Mouse (Mus musculus): ENCODE data around the gene Ankrd28.

The Ankrd28 gene

GRCm38 (mm10) chr14:31666931-31667705 is 163.3 kb downstream of the Ankrd28 start:
- no peak for DNase-seq (ENCODE audit: low read depth, low spot score)

- no peak for DNase-seq (ENCODE audit: low read depth, low spot score)
Observed at GRCm38 (mm10) chr14:31665566-31665940, 164.9 kb downstream of the Ankrd28 start.

- no peak for DNase-seq (ENCODE audit: low read depth, low spot score)
Observed at GRCm38 (mm10) chr14:31664903-31665565, 165.4 kb downstream of the Ankrd28 start.

- no peak for DNase-seq (ENCODE audit: low read depth, low spot score)
Observed at GRCm38 (mm10) chr14:31664100-31664902, 166.2 kb downstream of the Ankrd28 start.

- no peak for DNase-seq (ENCODE audit: low read depth, low spot score)
Observed at GRCm38 (mm10) chr14:31663376-31664099, 166.9 kb downstream of the Ankrd28 start.

- peak; percentile 91 for DNase-seq (ENCODE audit: low read depth, low spot score)
Observed at GRCm38 (mm10) chr14:31662555-31663211, 167.8 kb downstream of the Ankrd28 start.

GRCm38 (mm10) chr14:31661671-31662554 is 168.5 kb downstream of the Ankrd28 start:
- DNase-seq (ENCODE audit: low read depth, low spot score) = peak; percentile 79

GRCm38 (mm10) chr14:31660312-31661093 is 169.9 kb downstream of the Ankrd28 start:
- no peak for DNase-seq (ENCODE audit: low read depth, low spot score)

- no peak for DNase-seq (ENCODE audit: low read depth, low spot score)
Observed at GRCm38 (mm10) chr14:31659501-31660181, 170.8 kb downstream of the Ankrd28 start.

GRCm38 (mm10) chr14:31658126-31658680 is 172.2 kb downstream of the Ankrd28 start:
- DNase-seq (ENCODE audit: low read depth, low spot score) = no peak

- peak; percentile 67 for DNase-seq (ENCODE audit: low read depth, low spot score)
Observed at GRCm38 (mm10) chr14:31656857-31657645, 173.4 kb downstream of the Ankrd28 start.

- DNase-seq (ENCODE audit: low read depth, low spot score) = no peak
Observed at GRCm38 (mm10) chr14:31656386-31656785, 174.1 kb downstream of the Ankrd28 start.

- no peak for DNase-seq (ENCODE audit: low read depth, low spot score)
Observed at GRCm38 (mm10) chr14:31655406-31655805, 175.0 kb downstream of the Ankrd28 start.

- no peak for DNase-seq (ENCODE audit: low read depth, low spot score)
Observed at GRCm38 (mm10) chr14:31654816-31655215, 175.6 kb downstream of the Ankrd28 start.

GRCm38 (mm10) chr14:31653101-31653875 is 177.2 kb downstream of the Ankrd28 start:
- no peak for DNase-seq (ENCODE audit: low read depth, low spot score)

GRCm38 (mm10) chr14:31652624-31653023 is 177.8 kb downstream of the Ankrd28 start:
- no peak for DNase-seq (ENCODE audit: low read depth, low spot score)

GRCm38 (mm10) chr14:31652106-31652505 is 178.3 kb downstream of the Ankrd28 start:
- no peak for DNase-seq (ENCODE audit: low read depth, low spot score)

Data from R1 (cell line).